Mouse (Mus musculus) urinary bladder, postnatal 14 days (tissue): ENCODE results near the gene Slc22a13.

Experiments
- DNase-seq: peaks from one replicate; pipeline ENCODE4 v3.0.0; 2021; ENCODE audit warnings: low spot score

Gene Slc22a13

DNA sequence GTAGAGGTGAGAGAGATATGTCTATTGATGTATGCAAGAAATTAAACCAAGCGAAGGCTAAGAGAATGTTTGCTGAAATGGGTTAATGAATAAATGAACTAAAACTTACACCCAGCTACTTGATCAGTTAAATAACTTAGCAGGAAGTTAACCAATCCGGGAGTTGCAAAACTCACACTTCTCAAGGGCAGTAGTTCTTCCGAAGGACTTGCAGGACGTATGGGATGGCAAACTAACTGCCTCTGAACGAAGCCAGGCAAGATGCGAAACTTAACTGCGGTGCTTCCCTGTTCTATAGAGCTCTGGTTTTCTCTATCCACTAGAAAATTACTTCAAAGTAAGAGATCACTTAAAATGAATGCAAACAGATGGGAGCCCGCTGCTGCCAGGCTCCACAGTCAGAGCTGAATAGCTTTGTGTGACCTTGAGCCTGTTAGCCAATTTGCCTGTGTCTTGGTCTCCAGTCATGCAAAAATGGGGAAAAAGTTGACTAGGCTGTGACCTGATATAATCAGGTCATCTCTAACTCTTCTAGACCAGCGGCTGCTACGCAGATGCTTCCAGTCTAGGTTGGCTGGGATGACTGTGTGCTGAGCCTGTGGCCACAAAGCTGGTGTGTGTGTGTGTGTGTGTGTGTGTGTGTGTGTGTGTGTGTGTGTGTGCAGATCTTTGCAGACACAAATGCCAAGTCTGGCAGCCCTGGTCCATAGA, 9.6 kb downstream of the Slc22a13 start:
- no peak for DNase-seq

GRCm38 (mm10) chr9:119192202-119192990, 16.5 kb downstream of the Slc22a13 start:
- DNase-seq: peak; percentile 78

DNA sequence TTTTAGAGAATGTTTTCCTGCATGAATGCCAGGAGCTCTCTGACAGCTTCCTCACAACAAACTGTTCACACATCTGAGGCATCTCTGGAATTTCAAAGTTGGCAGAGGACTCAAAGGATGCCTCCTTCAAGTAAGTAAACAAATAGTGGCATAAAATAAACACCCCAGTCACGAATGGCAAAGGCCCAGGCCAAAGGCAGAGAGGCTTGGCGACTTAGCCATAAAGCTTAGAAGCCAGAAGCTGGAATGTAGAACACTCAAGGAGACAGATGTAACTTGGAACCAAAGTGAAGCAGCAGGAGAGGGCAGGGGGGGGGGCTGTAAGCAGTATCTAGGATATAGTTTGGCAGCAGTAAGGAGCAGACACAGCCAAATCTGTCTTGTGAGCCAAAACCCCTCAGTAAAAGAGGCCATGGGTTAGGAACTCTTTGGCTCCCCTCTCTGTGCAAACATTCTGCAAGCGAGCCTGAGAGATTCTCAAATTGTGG, 27.6 kb downstream of the Slc22a13 start:
- DNase-seq: peak; percentile 48

GRCm38 (mm10) chr9:119179292-119179691, 29.6 kb downstream of the Slc22a13 start:
- DNase-seq: no peak

DNA sequence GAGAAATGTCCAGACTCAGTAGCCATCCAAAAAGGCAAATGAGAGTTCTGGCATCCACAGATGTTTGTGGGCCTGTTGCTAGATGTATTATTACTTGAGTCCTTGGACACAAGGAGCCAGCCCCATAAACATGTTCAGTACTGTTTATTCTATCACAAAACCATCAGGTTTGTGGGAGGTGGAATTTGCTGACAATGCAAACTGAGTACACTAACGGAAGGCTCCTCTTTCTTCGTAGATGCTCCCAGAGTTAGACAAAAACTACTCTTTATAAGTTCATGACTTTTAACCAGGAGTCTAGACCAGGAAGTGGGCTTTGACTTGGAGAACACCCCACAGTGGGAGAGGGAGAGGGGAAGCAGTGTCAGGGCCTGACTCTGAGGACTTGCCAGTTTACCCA, 41.3 kb downstream of the Slc22a13 start:
- DNase-seq: no peak

DNA sequence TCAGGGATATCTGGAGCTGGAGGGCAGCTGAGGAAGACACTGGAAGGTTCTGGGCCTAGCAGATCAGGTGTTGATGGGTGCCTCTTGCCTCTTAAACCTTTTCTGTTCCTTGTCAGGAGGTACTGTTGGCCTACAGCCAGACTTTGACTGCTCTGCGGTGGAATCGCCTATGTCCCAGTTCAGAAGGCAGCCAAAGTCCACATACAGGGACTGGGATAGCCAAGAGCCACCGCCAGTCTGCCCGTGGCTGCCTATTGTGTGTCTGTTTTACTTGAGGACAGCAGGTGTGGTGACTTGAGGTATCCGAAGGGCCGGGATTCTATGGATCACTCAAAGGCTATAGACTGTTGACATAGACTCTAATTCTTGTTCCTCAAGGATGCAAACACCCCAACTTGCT, 43.4 kb downstream of the Slc22a13 start:
- peak; percentile 67 for DNase-seq

GRCm38 (mm10) chr9:119164743-119165142, 44.2 kb downstream of the Slc22a13 start:
- peak; percentile 34 for DNase-seq

DNA sequence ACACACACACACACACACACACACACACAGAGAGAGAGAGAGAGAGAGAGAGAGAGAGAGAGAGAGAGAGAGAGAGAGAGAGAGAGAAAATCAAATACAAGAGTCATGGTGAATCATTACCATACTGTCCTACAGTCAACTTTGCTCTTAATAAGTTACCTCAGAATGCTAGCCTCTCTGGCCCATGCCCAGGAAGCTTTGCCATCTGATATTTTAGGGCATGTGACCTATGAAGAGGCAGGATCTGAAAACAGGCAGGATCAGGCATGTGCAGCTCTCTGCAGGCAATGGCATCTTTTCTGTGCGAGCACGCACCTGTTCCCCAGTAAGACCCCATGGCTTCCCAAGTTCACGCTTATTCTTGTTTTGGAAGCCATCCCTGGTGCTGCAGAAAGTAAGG, 48.2 kb downstream of the Slc22a13 start:
- DNase-seq: peak; percentile 68

DNA sequence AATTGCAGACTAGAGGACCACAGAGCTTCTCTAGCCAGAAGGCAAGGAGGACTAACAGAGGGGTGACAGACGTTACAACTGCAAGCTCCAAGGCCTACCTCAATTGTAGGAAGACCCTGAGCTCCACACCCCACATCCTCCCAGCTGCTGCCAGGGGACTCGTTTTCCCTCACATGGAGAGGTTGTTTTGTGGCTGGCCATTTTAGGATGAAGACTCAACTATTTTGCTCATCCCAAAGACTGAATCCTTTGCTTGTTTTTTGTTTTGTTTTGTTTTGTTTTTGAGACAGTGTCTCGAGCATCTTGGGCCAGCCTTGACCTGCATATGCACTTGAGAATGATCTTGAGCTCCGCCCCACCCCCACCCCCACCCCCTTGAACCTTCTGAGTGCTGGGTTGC, 50.0 kb downstream of the Slc22a13 start, which contains the start of gene Gm47289:
Gene Gm47289 (plus strand): TSS at position 301 of the 400 bp plus-strand sequence.
- DNase-seq: no peak

DNA sequence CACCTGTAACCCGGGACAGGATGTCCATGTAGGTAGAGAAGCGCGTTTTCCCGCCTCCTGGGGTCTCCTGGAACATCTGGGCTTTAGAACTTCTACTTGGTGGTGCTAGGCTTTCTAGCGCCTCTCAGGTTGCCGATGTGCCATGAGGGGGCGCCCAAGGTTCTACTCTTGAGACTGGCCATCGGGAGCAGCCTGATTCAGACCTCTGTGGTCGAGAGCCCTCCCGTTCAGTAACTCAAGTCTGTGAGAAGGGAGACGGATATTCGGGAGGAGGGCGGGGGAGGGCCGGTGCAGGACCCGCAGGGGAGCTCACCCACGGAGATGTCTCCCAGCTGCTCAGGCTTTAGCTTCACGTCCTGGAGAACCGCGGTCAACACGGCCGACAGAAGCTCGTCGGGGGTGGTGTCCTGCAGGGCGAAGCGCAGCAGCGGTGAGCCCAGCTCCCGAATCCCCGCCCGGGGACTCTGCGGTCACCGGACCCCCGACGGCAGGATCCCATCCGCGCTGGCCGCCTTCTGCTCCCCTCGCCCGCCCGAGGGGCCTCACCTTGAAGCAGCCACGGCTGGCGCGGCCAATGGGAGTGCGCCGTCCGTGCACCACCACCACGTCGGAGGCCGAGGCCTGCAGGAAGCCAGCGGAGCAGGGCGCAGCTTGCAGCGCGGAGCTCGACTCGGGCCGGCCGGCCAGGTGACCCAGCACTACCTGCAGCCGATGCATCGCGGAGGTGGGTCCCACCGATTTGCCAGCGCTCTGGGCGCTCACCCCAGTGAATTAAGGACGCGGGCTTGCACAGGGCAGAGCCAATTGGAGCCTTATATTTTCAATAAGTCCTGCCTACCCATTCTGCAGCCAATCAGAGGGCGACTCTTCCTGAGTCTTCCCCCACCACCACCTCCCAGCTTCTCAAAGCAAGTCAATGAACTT, 52.4 kb downstream of the Slc22a13 start, which contains the start of gene Acaa1b:
Gene Acaa1b (minus strand): TSS at position 816 of the 924 bp plus-strand sequence.
- DNase-seq: peak; percentile 91

DNA sequence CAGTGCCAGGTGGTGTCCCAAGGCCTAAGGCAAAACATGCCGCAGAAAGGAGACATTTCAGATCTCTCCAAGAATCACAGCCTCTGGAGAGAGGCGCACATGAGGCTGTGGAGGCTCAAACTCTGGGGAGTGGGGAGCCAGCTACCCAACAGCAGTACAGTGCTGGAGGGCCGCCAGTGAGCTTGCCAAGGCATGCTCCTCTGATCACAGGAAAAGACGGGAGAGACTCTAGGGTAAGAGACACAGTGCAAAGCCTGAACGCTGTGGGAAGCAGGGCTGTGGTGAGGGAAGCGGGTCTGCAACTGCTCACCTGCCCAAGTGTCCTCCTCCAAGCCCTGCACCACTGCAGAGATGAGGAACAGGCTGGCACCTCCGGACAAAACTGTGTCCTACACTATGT, 53.1 kb downstream of the Slc22a13 start:
- peak; percentile 63 for DNase-seq

GRCm38 (mm10) chr9:119155416-119155815, 53.5 kb downstream of the Slc22a13 start:
- DNase-seq: no peak

- no peak for DNase-seq
These were observed 57.1 kb downstream of the Slc22a13 start for GRCm38 (mm10) chr9:119151751-119152150.

- DNase-seq: peak; percentile 61
These were observed 59.3 kb downstream of the Slc22a13 start for GRCm38 (mm10) chr9:119149601-119150000.

DNA sequence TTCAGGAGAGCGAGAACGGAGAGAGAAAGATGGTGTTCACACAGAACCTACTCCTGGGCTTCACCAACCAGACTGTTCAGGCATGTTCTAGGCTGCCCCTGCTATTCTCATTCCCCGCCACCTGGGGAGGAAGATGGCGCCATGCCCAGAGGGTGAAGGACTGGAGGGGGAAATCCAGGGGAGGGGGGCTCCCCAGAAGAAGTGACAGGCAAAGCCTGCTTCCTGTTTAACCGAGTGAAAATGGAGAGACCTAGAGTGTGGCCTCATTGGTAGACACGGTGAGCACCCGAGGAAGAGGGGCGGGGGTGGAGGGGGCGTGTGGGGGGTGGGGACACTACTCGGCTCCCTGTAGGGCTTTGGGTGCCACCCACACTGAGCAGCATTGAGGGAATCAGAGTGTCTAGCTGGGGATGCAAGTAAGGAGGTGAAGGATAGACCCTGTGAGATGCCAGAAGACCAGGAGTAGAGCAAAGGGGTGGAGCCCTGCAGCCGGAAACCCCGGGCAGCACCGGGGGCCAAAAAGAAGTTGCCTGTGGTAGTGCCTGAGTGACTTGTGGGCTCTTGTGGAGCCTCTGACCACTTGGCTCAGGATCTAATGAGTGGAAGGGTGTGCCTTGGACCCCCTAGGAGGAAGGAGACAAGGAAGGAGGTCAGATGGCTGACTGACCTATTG, 62.7 kb downstream of the Slc22a13 start:
- DNase-seq: no peak

DNA sequence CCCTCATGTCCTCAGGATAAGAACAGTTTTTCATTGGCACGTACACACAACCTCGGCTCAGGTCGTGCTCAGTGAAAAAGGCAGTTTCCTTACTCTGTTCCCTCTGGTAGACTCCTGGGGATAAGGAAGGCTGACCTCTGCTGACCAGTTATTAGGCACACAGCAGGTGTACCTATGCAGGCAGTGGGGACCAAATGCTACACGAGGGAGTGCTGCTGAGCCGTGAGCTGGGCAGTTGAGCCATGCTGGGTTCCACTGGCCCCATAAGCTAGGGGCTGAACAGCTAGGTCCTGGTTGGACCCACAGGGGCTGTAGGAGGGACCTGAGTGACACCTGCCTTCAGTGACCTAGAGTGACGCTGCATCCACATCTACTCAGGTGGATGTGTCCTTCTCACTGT, 63.3 kb downstream of the Slc22a13 start:
- DNase-seq: no peak

DNA sequence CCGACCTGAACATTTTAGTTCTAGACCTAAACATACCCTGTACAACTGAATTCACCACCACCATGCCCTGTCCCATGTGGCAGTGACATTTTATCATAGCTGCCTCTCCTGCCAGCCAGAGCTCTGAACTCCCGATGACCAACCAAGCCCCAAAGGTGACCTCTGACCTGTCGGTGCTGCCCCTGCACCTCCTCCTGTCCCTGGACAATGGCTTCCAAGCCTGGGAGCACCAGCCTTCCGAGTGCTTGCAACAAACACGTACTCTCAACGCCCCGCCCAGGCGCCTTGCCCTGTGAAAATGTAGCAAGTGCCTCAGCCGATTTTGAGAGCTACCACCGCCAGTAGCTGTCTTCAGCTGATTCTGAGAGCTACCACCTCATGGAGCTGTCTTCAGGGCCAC, 63.8 kb downstream of the Slc22a13 start:
- DNase-seq: no peak

DNA sequence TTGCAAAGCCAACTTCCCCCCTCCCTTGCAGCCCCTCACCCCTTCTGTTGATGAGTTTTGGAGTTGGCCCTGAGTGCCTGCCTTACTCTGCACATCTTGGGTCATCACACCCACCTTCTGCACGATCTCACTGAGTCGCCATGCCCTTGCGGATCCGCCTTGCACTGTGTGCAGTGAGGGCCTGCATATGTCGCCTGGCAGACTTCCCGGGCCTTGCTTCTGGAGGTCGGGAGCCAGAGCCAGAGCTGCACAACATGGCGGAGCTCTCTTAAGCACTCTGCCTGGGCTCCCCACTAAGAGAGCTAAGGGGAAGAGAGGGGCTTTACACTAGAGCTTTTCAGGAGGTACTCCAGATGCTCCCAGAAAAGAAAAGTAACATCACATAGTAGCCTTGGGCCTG, 64.2 kb downstream of the Slc22a13 start:
- no peak for DNase-seq

DNA sequence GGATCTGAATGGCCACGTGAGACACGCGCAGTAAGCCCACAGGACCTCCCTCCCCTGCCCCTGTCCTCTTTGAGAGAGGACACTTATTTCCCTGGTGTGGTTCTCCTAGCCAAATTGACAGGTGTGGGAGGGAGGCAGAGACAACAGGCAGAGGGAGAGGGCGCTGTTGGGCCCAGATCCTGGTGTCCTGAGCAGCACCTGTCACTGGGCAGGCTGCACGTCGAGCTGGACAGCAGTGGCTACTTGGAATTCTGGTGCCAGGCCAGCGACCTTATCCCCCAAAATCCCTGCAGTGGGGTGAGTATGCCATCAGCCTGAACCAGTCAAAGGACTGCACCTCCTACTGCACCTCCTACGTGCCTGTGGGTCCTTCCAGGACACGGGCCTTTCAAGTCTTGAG, 65.5 kb downstream of the Slc22a13 start:
- DNase-seq: no peak
